Mouse (Mus musculus): ENCODE measurements around the gene Rnf168. TPM values are rescaled to one million over a fixed set of nuclear protein-coding genes. Genes with fewer than 3 reads are reported as not detected.
"Not testable (repeated sequence)": the region's sequence is repeated elsewhere in the genome, so short reads cannot be mapped to it uniquely, and the experiment has no call there.

The Rnf168 gene
- polyA plus RNA-seq, 1 experiment from 2014 or later: 21.0 TPM

DNA sequence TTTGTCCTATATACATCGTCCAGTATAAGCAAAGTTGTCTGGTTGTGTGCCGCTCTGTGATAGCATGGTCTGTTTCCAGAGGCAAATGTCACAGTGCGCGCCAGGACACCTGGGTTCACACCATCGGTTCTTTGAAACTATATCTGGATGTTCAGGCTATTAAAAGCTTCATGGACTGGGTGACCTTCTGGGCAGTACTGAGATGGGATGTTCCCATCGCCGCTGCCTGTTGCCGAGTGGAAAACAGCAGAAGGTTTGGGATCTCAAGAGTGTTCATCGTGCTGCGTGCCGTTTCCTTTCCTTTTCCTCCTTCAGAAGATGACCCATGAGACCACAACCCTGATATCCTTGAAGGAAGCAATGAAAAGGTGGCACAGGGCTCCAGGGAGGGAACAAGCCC is 6.0 kb upstream of the Rnf168 start, which contains the start of gene Smco1:
TSS of gene Smco1 (plus strand) at position 178 of the 400 bp plus-strand sequence.
- Histone ChIP-seq H3K4me1 (ENCODE audit: control insufficient read depth, insufficient read depth, low read length) (no peaks in the 10 kb centered on the region), H3K9me3 (replicated peaks; ENCODE audit: control insufficient read depth, low read length) (no peaks in the 10 kb centered on the region), H3K4me3 (ENCODE audit: low read depth, low read length) (no peak within 1 kb of the TSS), H3K27me3 (replicated peaks; ENCODE audit: control insufficient read depth, insufficient read depth, low read length) (no peaks in the 10 kb centered on the region), H3K36me3 (ENCODE audit: control insufficient read depth, insufficient read depth, low read length) (no peaks in the 10 kb centered on the region), H3K9ac (ENCODE audit: low read length) (no peak within 1 kb of the TSS), H3K4me2 (ENCODE audit: low read length) (no peak within 1 kb of the TSS), H3K27ac (ENCODE audit: low read depth, low read length) (no peak within 1 kb of the TSS)
- ATAC-seq (no peak), DNase-seq (ENCODE audit: low spot score) (no peak)
- WGBS: 90% methylated on average over 11 of the region's 11 CpGs

DNA sequence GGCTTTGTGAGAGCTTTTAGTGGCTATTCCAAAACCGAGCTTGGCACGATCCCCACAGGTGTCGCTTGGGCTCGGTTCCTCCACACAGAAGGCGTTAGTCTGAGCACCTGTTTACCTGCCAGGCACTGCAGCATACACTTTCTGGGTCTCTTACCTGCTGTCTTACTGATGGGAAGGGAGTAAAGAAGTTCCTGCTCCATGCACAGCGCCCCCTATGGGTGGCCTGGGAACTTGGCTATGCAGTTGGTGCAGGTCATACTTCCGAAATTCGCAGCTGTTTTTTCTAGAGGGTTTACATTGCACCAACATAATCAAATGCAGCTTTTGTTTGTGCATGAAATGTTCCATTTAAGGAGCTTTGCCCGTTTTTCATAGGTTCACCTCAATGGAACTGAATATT is 3.9 kb upstream of the Rnf168 start:
- H3K9me3 ChIP-seq (replicated peaks; ENCODE audit: control insufficient read depth, low read length): no peaks in the 10 kb centered on the region
- H3K4me1 ChIP-seq (ENCODE audit: control insufficient read depth, insufficient read depth, low read length): peaks cover 6% of the 10 kb centered on the region
- H3K4me2 ChIP-seq (ENCODE audit: low read length): no peak overlapping the region
- WGBS: 48% methylated on average over 9 of the region's 9 CpGs
- no peak overlapping the region for H3K4me3 ChIP-seq (ENCODE audit: low read depth, low read length)
- H3K9ac ChIP-seq (ENCODE audit: low read length): no peak overlapping the region
- DNase-seq (ENCODE audit: low spot score) (no peak), ATAC-seq (no peak)
- H3K36me3 ChIP-seq (ENCODE audit: control insufficient read depth, insufficient read depth, low read length): no peaks in the 10 kb centered on the region
- no peaks in the 10 kb centered on the region for H3K27me3 ChIP-seq (replicated peaks; ENCODE audit: control insufficient read depth, insufficient read depth, low read length)
- no peak overlapping the region for H3K27ac ChIP-seq (ENCODE audit: low read depth, low read length)

DNA sequence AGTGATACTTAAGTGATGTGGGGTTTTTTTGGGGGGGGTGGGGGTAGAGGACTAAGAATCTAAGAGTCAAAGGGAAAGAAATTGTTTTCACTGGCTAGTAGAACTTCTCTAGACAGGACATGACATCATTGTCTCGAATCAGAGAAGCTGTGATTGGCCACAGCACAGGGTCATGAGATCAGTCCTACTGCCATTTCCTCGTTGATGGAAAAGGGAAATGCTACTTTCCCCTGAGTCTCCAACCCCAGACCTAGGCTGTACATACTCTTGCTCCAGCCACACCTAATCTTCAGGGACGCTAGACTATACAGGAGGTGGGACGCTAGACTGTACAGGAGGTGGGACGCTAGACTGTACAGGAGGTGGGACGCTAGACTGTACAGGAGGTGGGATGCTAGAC is 2.2 kb upstream of the Rnf168 start:
- Histone ChIP-seq H3K9me3 (replicated peaks; ENCODE audit: control insufficient read depth, low read length) (no peaks in the 10 kb centered on the region), H3K27ac (ENCODE audit: low read depth, low read length) (no peak overlapping the region), H3K4me3 (ENCODE audit: low read depth, low read length) (no peak overlapping the region), H3K4me2 (ENCODE audit: low read length) (no peak overlapping the region), H3K4me1 (ENCODE audit: control insufficient read depth, insufficient read depth, low read length) (peaks cover 8% of the 10 kb centered on the region), H3K36me3 (ENCODE audit: control insufficient read depth, insufficient read depth, low read length) (no peaks in the 10 kb centered on the region), H3K27me3 (replicated peaks; ENCODE audit: control insufficient read depth, insufficient read depth, low read length) (no peaks in the 10 kb centered on the region), H3K9ac (ENCODE audit: low read length) (no peak overlapping the region)
- DNase-seq (ENCODE audit: low spot score) (no peak), ATAC-seq (no peak)
- 91% methylated on average over 6 of the region's 6 CpGs for WGBS

DNA sequence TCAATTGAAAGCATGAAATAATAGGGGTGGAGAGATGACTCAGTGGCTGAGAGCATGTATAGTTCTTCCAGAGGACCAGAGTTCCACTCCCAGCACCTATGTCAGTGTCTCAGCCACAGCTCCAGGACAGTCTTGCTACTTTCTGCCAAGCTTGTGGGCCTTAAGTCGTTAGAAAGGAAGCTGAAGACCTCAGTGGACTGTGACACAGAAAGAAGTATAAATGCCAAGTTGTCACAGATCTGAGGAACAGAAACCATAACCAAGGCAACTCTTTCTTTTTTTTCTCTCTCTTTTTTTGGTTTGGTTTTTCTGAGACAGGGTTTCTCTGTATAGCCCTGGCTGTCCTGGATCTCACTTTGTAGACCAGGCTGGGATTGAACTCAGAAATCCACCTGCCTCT is 1.4 kb upstream of the Rnf168 start:
- WGBS: 70% methylated on average over 1 of the region's 1 CpGs
- no peak for DNase-seq (ENCODE audit: low spot score)

DNA sequence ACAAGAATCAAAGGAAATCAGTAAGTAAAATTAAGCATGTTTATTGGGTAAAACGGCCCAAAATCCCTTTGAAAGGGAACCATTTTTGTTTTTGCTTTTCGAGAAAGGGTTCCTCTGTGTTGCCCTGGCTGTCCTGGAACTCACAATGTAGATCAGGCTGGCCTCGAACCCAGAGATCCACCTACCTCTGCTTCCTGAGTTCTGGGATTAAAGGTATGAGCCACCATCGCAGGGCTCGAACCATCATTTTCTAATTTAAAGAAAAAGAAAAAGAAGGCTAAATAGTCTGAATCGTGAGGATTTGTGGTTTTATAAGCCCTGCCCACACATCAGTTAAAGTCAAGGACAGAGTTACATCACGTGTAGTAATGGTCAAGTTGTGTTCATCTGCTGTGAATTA is 1.1 kb downstream of the Rnf168 start:
- peak overlapping the region; percentile 50 for H3K4me2 ChIP-seq (ENCODE audit: low read length)
- H3K27ac ChIP-seq (ENCODE audit: low read depth, low read length): no peak overlapping the region
- peak overlapping the region; percentile 84 for H3K4me3 ChIP-seq (ENCODE audit: low read depth, low read length)
- H3K27me3 ChIP-seq (replicated peaks; ENCODE audit: control insufficient read depth, insufficient read depth, low read length): no peaks in the 10 kb centered on the region
- H3K4me1 ChIP-seq (ENCODE audit: control insufficient read depth, insufficient read depth, low read length): peaks cover 12% of the 10 kb centered on the region
- DNase-seq (ENCODE audit: low spot score) (no peak), ATAC-seq (no peak)
- H3K36me3 ChIP-seq (ENCODE audit: control insufficient read depth, insufficient read depth, low read length): peaks cover 11% of the 10 kb centered on the region
- peak overlapping the region; percentile 87 for H3K9ac ChIP-seq (ENCODE audit: low read length)
- H3K9me3 ChIP-seq (replicated peaks; ENCODE audit: control insufficient read depth, low read length): no peaks in the 10 kb centered on the region
- WGBS: 52% methylated on average over 7 of the region's 7 CpGs

More for the DNA sequence above, 1.4 kb upstream of the Rnf168 start:
- Histone ChIP-seq H3K9me3 (replicated peaks; ENCODE audit: control insufficient read depth, low read length) (no peaks in the 10 kb centered on the region), H3K27ac (ENCODE audit: low read depth, low read length) (no peak overlapping the region), H3K4me1 (ENCODE audit: control insufficient read depth, insufficient read depth, low read length) (peaks cover 8% of the 10 kb centered on the region), H3K4me3 (ENCODE audit: low read depth, low read length) (no peak overlapping the region), H3K4me2 (ENCODE audit: low read length) (no peak overlapping the region), H3K9ac (ENCODE audit: low read length) (no peak overlapping the region), H3K27me3 (replicated peaks; ENCODE audit: control insufficient read depth, insufficient read depth, low read length) (no peaks in the 10 kb centered on the region), H3K36me3 (ENCODE audit: control insufficient read depth, insufficient read depth, low read length) (no peaks in the 10 kb centered on the region)
- ATAC-seq: no peak

DNA sequence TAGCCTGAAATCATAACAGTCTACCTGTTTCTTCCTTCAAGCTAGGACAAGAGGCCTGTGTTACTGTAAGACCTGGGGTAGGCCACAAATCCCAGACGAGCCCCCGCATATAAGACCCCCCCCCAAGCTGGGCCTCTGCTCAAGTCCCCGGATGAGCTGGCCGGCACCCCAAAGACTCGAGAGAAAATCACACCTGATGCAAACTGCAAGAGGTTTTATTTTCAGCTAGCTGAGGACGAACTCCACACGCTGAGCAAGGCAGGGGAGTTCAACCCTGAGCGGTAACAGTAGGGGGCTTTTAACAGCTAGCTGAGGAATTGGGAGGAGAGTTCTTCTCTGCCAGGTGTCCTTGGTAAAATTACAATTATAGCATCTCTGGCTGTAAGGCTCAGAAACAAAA is 3.0 kb downstream of the Rnf168 start:
- peak overlapping the region; percentile 50; the same call in 1 of the 2 replicates for H3K4me2 ChIP-seq (ENCODE audit: low read length)
- no peaks in the 10 kb centered on the region for H3K27me3 ChIP-seq (replicated peaks; ENCODE audit: control insufficient read depth, insufficient read depth, low read length)
- DNase-seq (ENCODE audit: low spot score) (no peak), ATAC-seq (no peak)
- no peaks in the 10 kb centered on the region for H3K9me3 ChIP-seq (replicated peaks; ENCODE audit: control insufficient read depth, low read length)
- peaks cover 12% of the 10 kb centered on the region for H3K4me1 ChIP-seq (ENCODE audit: control insufficient read depth, insufficient read depth, low read length)
- peaks cover 29% of the 10 kb centered on the region for H3K36me3 ChIP-seq (ENCODE audit: control insufficient read depth, insufficient read depth, low read length)
- H3K9ac ChIP-seq (ENCODE audit: low read length): no peak overlapping the region
- H3K27ac ChIP-seq (ENCODE audit: low read depth, low read length): no peak overlapping the region
- 92% methylated on average over 8 of the region's 8 CpGs for WGBS
- 0 out of 2 replicates have a peak overlapping the region, but pooled peaks have one; percentile 84 for H3K4me3 ChIP-seq (ENCODE audit: low read depth, low read length)

DNA sequence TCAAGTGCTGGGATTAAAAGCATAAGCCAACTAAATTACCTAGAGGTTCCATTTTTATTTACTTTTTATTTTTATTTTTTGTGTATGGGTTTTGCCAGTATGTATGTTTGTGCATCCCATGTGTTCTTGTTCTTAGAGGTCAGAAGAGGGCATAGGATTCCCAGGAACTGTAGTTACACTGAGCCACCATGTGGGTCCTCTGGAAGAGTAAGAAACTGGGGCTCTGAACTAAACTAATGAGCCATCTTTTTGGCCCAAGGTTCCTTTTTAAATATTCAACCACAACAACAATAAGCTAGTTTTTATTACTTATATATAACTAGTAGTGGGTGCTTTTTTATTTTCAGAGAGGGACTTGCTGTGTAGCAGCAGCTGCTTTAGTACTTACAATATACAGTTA is 5.3 kb downstream of the Rnf168 start:
- ATAC-seq (no peak), DNase-seq (ENCODE audit: low spot score) (no peak)
- Histone ChIP-seq H3K4me2 (ENCODE audit: low read length) (no peak overlapping the region), H3K9me3 (replicated peaks; ENCODE audit: control insufficient read depth, low read length) (no peaks in the 10 kb centered on the region), H3K36me3 (ENCODE audit: control insufficient read depth, insufficient read depth, low read length) (peaks cover 53% of the 10 kb centered on the region), H3K4me1 (ENCODE audit: control insufficient read depth, insufficient read depth, low read length) (peaks cover 6% of the 10 kb centered on the region), H3K27ac (ENCODE audit: low read depth, low read length) (no peak overlapping the region), H3K9ac (ENCODE audit: low read length) (no peak overlapping the region), H3K4me3 (ENCODE audit: low read depth, low read length) (no peak overlapping the region), H3K27me3 (replicated peaks; ENCODE audit: control insufficient read depth, insufficient read depth, low read length) (no peaks in the 10 kb centered on the region)

DNA sequence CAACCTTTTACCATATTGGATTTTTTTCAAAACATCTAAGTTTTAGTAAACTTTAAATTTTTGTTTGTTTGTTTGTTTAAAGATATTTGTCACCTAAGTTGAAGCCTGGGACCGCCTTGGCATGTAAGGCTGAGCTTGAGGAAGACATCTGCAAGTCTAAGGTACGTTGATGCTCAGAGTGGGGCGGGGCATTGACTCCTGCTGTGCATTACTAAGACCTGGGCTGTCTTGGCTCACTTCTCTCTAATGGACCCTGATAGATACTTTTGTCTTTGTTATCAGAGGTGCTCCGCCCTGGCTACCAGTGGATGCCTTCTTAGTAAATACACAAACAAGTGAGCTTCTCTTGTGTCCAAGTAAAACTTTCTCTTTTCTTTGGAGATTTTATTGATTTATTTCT is 14.6 kb downstream of the Rnf168 start:
- H3K4me3 ChIP-seq (ENCODE audit: low read depth, low read length): no peak overlapping the region
- no peaks in the 10 kb centered on the region for H3K27me3 ChIP-seq (replicated peaks; ENCODE audit: control insufficient read depth, insufficient read depth, low read length)
- no peaks in the 10 kb centered on the region for H3K9me3 ChIP-seq (replicated peaks; ENCODE audit: control insufficient read depth, low read length)
- H3K9ac ChIP-seq (ENCODE audit: low read length): no peak overlapping the region
- H3K4me2 ChIP-seq (ENCODE audit: low read length): no peak overlapping the region
- peaks cover 57% of the 10 kb centered on the region for H3K36me3 ChIP-seq (ENCODE audit: control insufficient read depth, insufficient read depth, low read length)
- ATAC-seq (no peak), DNase-seq (ENCODE audit: low spot score) (no peak)
- H3K27ac ChIP-seq (ENCODE audit: low read depth, low read length): no peak overlapping the region
- H3K4me1 ChIP-seq (ENCODE audit: control insufficient read depth, insufficient read depth, low read length): no peaks in the 10 kb centered on the region
- 95% methylated on average over 4 of the region's 4 CpGs for WGBS

DNA sequence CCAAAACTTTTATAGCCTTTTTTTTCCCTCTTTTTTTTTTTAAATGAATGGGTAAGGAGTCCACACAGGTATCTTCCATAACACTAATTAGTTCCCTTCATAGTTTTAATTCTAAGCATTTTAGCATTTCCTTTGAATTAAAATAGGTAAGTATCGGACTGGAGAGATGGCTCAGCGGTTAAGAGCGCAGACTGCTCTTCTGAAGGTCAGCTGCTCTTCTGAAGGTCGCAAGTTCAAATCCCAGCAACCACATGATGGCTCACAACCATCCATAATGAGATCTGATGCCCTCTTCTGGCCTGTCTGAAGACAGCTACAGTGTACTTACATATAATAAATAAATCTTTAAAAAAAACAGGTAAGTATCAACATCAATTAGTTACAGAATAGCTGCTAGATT is 22.4 kb downstream of the Rnf168 start:
- H3K9ac ChIP-seq (ENCODE audit: low read length); ATAC-seq; H3K4me3 ChIP-seq (ENCODE audit: low read depth, low read length); H3K27me3 ChIP-seq (replicated peaks; ENCODE audit: control insufficient read depth, insufficient read depth, low read length); H3K27ac ChIP-seq (ENCODE audit: low read depth, low read length); H3K4me1 ChIP-seq (ENCODE audit: control insufficient read depth, insufficient read depth, low read length); H3K4me2 ChIP-seq (ENCODE audit: low read length); H3K9me3 ChIP-seq (replicated peaks; ENCODE audit: control insufficient read depth, low read length); DNase-seq (ENCODE audit: low spot score): not testable (repeated sequence)
- 97% methylated on average over 4 of the region's 4 CpGs for WGBS
- H3K36me3 ChIP-seq (ENCODE audit: control insufficient read depth, insufficient read depth, low read length): peaks cover 58% of the 10 kb centered on the region

All from forebrain, embryonic 14.5 days (tissue).